Mouse (Mus musculus): ENCODE measurements around the gene Map3k10.
"Not testable (repeated sequence)": the region's sequence is repeated elsewhere in the genome, so short reads cannot be mapped to it uniquely, and the experiment has no call there.

The Map3k10 gene

GRCm38 (mm10) chr7:27654607-27655276 is 19.7 kb downstream of the Map3k10 start:
- peak; percentile 67 for DNase-seq (ENCODE audit: low read depth)

DNA sequence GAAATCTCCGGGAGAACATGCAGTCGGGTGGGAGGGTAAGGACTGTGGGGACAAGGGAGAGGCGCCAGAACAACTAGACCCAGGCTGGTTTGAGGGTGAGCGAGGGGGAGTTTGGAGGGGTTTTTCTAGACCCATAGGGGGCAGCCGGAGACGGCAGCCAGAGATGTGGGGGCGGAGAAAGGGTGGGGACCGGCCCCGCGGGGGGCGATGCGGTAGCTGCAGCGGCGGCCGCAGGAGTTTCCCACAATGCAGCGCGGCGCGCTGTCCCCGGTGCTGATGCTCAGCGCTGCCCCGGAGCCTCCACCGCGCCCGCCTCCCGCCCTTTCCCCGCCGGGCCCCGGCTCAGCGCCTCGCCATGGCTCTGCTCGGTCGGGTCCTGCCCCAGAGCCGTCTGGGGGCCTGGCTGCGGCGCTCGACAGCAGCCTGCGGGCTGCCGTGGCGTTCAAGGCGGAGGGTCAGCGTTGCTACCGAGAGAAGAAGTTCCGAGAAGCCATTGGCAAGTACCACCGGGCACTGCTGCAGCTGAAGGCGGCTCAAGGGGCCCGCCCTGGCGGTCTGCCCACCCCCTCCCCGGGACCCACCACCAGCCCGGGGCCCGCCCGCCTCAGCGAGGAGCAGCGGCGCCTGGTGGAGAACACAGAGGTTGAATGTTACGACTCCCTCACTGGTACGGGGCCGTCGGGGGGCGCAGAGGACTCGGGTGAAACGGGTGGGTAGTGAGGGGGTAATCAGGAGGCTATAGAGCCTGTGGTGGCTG is 20.5 kb downstream of the Map3k10 start, which contains the start of gene Ttc9b:
Gene Ttc9b, plus strand, starts transcription at position 235 of the 757 bp plus-strand sequence.
- DNase-seq (ENCODE audit: low read depth): peak; percentile 45

DNA sequence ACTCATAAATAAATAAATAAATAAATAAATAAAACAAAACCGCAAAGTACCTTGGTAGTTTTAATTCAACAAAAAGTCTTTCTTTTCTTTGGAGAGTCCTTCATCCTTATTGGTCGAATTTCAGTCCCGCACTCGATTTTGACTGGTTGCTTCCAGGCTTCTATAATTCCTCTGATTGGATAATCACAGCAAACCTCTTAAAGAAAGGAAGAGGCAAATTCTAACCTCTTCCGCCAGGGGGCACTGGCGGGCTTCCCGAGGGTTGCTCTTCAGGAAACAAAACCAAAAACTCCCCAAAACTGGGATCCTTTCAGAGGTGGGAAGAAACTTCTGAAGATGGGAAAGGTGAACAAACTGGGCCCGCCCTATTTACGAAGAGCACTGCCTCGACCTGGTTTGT is 23.4 kb downstream of the Map3k10 start:
- peak; percentile 85 for DNase-seq (ENCODE audit: low read depth)

DNA sequence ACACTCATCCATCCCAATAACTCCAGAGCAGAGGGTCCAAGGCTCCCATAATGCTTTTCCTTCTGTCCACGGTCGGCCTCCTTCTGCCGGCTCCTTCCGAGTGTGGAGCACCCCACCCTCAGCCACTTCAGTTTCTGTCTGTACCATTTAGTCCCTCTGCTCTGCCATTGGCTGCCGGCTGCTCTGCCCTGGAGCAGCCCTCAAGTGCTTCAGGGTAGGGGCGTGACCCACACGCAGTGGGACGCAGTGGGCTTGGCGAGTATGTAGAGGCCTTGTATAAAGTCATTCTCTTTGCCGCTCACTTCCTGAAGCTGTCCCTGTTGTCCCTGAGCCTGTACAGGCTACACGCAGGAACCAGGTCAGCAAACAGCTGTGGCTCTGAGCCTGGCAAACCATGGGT is 24.7 kb downstream of the Map3k10 start:
- no peak for DNase-seq (ENCODE audit: low read depth)

DNA sequence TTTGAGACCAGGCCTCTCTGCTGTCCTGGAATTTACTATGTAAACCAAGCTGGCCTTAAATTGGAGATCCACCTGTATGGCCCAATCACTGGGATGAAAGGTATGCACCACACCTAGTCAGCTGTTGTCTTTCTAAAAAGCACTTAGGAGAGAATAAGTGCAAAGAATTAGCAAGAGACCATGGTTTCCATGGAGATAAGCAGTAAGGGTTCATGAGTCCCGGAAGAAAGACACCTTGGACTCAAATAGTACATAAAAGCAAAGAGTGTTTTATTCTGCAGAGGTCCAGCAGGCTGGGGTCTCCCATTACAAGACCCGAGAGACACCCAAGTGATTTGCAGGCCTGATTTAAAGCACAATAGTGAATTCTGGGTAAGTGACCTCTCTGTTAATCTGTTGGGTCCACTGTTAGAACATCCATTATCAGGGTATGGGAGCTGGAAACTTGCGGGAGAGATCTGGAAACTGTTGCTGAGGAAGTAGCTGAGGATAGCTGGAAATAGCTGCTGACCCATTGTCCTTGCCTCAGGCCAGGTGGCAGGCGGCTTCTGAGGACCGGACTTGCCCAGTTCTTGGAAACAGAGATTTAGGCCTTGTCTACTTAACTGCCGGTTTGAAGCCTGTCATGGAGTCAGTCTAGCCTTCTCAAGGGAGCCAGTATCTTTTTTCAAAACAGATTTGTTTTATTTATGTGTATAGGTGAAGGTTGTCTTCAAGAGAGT is 27.0 kb downstream of the Map3k10 start:
- DNase-seq (ENCODE audit: low read depth): no peak

DNA sequence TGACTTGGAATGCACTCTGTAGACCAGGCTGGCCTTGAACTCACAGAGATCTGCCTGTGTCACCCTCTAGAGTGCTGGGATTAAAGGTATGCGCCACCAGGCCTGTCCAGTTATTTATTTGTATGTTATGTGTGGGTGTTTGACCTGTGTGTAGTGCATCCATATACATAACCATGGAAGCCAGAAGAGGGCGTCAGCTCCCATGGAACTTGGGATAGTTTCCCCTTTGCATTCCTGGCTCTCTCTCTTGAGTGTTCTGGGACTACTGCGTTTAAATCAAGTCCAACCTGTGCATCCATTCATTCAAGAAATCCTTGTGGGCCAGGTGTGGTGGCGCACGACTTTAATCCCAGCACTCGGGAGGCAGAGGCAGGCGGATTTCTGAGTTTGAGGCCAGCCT is 27.9 kb downstream of the Map3k10 start:
- no peak for DNase-seq (ENCODE audit: low read depth)

GRCm38 (mm10) chr7:27644471-27644870 is 29.9 kb downstream of the Map3k10 start:
- DNase-seq (ENCODE audit: low read depth): peak; percentile 21

DNA sequence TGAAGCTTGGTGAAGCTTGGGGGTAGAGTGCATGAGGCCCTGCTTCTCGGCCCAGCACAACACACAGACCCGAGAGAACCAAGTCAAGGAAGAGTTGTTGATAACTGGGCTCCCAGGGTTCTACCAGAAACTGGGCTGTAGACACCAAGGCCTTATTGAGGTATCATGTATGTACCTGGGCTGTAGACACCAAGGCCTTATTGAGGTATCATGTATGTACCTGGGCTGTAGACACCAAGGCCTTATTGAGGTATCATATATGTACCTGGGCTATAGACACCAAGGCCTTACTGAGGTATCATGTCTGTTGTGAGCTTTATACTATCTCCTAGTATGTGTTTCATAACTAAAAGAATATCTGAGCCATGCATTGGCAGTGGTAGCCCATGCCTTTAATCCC is 39.3 kb downstream of the Map3k10 start:
- DNase-seq (ENCODE audit: low read depth): not testable (repeated sequence)

GRCm38 (mm10) chr7:27634691-27635090 is 39.7 kb downstream of the Map3k10 start:
- no peak for DNase-seq (ENCODE audit: low read depth)

- DNase-seq (ENCODE audit: low read depth): no peak
Measured at GRCm38 (mm10) chr7:27633166-27633565, 41.2 kb downstream of the Map3k10 start.

GRCm38 (mm10) chr7:27631439-27631838 is 43.0 kb downstream of the Map3k10 start:
- DNase-seq (ENCODE audit: low read depth): no peak

- DNase-seq (ENCODE audit: low read depth): not testable (repeated sequence)
Measured at GRCm38 (mm10) chr7:27628816-27629215, 45.6 kb downstream of the Map3k10 start.

DNA sequence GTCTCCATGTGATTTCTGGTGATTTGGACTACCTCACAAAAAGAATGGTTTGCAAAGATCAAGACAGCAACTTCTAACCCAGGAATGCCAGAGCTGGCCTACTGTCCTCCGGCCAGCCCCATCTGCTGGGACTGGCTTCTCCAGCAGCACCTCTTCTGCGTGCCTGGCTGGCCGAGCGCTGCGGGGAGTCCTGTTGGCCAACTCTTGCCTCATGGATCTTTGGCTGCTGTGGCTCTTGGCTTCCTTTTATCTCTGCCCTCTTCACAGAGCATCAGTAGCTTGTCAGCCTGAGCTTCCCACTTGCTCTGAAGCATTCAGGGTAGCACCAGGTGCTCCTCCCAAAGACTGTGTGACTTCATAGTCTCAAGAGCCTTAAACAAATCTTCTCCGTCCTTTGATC is 46.2 kb downstream of the Map3k10 start:
- no peak for DNase-seq (ENCODE audit: low read depth)

GRCm38 (mm10) chr7:27627707-27628106 is 46.7 kb downstream of the Map3k10 start:
- no peak for DNase-seq (ENCODE audit: low read depth)

DNA sequence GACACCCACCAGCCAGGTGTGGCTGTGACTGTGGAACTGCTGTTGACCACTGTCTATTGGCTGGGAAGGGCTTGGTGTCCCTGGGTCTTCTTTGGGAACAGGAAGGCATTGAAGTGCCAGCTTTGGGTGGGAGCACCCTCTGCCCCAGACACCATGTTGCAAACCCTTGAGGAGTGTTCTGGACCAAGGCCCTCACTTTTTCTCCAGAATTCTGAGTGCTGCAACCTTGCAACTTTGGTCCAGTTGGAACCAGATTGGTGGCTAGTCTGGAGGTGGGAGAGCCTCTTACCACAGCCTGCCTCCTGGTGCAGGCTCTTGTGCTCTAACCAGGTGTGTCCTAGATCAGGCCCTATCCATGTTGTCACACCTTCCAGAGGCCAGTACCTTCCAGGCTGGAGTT is 49.4 kb downstream of the Map3k10 start:
- DNase-seq (ENCODE audit: low read depth): no peak

GRCm38 (mm10) chr7:27622234-27622633 is 52.2 kb downstream of the Map3k10 start:
- DNase-seq (ENCODE audit: low read depth): no peak

DNA sequence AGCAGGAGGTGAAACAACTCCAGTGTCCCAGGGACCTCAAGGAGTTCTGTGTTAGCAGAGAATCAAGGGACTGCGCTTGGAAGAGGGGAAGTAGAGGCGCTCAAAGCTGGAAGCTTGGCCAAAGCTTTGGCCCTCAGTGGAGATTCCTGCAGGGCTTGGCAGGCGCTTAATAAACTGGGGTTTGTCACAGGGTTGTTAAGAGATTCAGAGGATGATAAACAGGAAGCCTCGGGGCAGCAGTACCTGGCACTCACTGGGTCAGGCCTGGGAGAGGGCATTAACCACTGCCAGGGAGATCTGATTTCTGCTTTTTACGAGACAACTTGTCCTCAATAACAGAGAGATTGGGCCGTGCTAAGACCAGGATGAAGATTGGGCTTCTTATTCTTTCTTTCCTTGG is 53.4 kb downstream of the Map3k10 start:
- no peak for DNase-seq (ENCODE audit: low read depth)

- DNase-seq (ENCODE audit: low read depth): no peak
Measured at GRCm38 (mm10) chr7:27613751-27614499, 60.5 kb downstream of the Map3k10 start.

- DNase-seq (ENCODE audit: low read depth): no peak
Measured at GRCm38 (mm10) chr7:27612940-27613339, 61.5 kb downstream of the Map3k10 start.

DNA sequence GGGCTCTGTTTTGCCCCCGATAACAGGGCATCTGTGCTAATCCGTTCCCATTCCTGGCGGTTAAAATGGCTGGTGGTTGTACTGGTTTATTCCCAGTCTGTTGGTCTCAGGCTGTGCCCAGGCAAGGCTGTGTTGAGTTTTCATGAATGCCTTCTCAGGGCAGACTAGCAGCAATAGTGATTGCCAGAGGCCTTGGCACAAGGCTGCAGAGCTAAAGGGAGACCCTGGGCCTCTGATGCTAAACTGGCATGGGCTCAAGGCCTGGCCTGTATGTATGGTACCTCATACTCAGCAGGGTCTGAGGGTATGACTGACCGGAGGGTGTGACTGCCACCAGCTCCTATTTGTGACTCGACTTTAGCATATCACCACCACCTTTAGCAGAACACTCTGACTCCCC is 63.5 kb downstream of the Map3k10 start:
- no peak for DNase-seq (ENCODE audit: low read depth)

DNA sequence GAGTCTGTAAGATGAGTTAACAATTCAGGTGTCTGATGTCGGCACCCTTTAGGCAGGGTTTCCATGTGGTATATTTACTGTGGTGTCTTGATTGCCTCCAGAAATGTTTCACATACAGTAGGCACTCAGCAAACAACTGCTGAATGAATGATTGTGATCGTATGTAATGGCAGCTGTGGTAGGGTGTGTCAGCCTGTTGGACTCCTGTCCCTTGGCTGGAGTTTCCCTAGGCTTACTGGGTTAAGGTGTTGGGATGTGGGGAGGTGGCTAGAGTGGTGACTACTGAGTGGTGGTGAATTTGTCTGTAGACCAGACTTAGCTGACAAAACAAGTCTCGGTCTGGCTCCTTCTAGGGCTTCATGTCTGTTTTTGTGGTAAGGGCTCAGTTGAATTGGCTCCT is 64.0 kb downstream of the Map3k10 start:
- DNase-seq (ENCODE audit: low read depth): no peak

GRCm38 (mm10) chr7:27609688-27610087 is 64.7 kb downstream of the Map3k10 start:
- DNase-seq (ENCODE audit: low read depth): no peak
